Mouse (Mus musculus): ENCODE data around the gene Lrrtm4. TPM values are rescaled to one million over a fixed set of nuclear protein-coding genes. Genes with fewer than 3 reads are reported as not detected.

The Lrrtm4 gene
- 0.06 TPM in 1 of 2 replicates, not detected in the other for polyA plus RNA-seq (2016; fragmentation: Nextera tagmentation; extraction: Ambion mirVana)

- no peaks in the 10 kb centered on the region for H3K9me3 ChIP-seq (replicated peaks)
- ATAC-seq, result no peak
- peak within 1 kb of the TSS; percentile 33 for H3K4me2 ChIP-seq
- no peaks in the 10 kb centered on the region for H3K27me3 ChIP-seq (replicated peaks)
- no peak within 1 kb of the TSS for H3K27ac ChIP-seq
- no peaks in the 10 kb centered on the region for H3K36me3 ChIP-seq
- H3K4me1 ChIP-seq, result no peaks in the 10 kb centered on the region
- 25% methylated on average over 6 of the region's 6 CpGs for WGBS (ENCODE audit: insufficient replicate concordance)
- H3K9ac ChIP-seq, result no peak within 1 kb of the TSS
- no peak within 1 kb of the TSS for H3K4me3 ChIP-seq
These were observed at the start of gene Lrrtm4 for GRCm38 (mm10) chr6:80018765-80019164. TSS of gene Lrrtm4 (plus strand) at chr6:80018877.

- H3K27me3 ChIP-seq (replicated peaks), result no peaks in the 10 kb centered on the region
- no peak overlapping the region for H3K27ac ChIP-seq
- H3K9me3 ChIP-seq (replicated peaks), result no peaks in the 10 kb centered on the region
- no peak overlapping the region for H3K4me3 ChIP-seq
- H3K9ac ChIP-seq, result no peak overlapping the region
- 9% methylated on average over 14 of the region's 14 CpGs for WGBS (ENCODE audit: insufficient replicate concordance)
- H3K4me1 ChIP-seq, result no peaks in the 10 kb centered on the region
- no peak for ATAC-seq
- H3K36me3 ChIP-seq, result no peaks in the 10 kb centered on the region
- peak overlapping the region; percentile 33 for H3K4me2 ChIP-seq
These were observed 648 bp downstream of the Lrrtm4 start for GRCm38 (mm10) chr6:80019189-80019860.

DNA sequence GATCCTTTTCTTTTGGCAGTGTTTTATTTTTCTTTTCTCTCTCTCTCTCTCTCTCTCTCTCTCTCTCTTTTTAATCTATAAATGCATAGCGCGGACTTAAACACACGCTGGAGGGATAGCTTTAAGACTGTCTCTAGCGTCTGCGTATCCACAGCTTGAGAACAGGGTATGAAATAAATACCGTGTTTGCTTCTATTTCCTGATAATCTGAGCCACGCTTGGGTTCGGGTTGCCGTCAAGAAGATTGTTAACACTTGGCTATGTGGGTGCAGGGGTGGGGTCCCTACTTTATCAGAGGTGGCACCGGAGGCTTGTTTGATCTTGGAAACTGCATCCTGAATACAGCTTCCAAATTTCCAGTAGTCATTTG is 1.2 kb downstream of the Lrrtm4 start:
- H3K27ac ChIP-seq, result no peak overlapping the region
- peak overlapping the region; percentile 33 for H3K4me2 ChIP-seq
- WGBS (ENCODE audit: insufficient replicate concordance), result 21% methylated on average over 10 of the region's 10 CpGs
- H3K36me3 ChIP-seq, result no peaks in the 10 kb centered on the region
- no peak overlapping the region for H3K9ac ChIP-seq
- no peak overlapping the region for H3K4me3 ChIP-seq
- H3K9me3 ChIP-seq (replicated peaks), result no peaks in the 10 kb centered on the region
- no peaks in the 10 kb centered on the region for H3K4me1 ChIP-seq
- no peaks in the 10 kb centered on the region for H3K27me3 ChIP-seq (replicated peaks)
- no peak for ATAC-seq

GRCm38 (mm10) chr6:80056849-80057248 is 38.2 kb downstream of the Lrrtm4 start:
- H3K27me3 ChIP-seq (replicated peaks), result no peaks in the 10 kb centered on the region
- ATAC-seq, result no peak

DNA sequence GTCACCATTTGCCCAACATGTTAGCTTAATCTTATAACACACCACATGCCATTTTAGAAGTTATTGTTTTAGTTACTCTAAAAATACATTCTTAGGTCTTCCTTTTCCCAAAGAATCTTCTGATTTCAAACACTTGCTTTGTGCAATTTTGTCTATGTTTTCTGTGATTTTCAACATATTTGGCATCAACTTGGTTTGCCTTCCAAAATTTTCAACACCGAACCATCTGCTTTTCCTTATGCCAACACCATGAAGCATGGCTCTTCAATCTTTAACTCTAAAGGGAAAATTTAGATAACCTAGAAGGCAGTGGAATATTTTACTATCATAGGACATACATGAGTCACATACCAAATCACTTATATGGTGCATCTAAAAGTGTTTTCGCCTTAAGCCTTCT is 59.3 kb downstream of the Lrrtm4 start:
- H3K27ac ChIP-seq, result no peak overlapping the region
- ATAC-seq, result no peak
- WGBS (ENCODE audit: insufficient replicate concordance), result 71% methylated on average over 2 of the region's 2 CpGs

More at GRCm38 (mm10) chr6:80056849-80057248, 38.2 kb downstream of the Lrrtm4 start:
- no peaks in the 10 kb centered on the region for H3K4me1 ChIP-seq
- H3K36me3 ChIP-seq, result no peaks in the 10 kb centered on the region
- no peak overlapping the region for H3K4me3 ChIP-seq
- no peak overlapping the region for H3K9ac ChIP-seq
- H3K4me2 ChIP-seq, result no peak overlapping the region
- H3K9me3 ChIP-seq (replicated peaks), result no peaks in the 10 kb centered on the region
- H3K27ac ChIP-seq, result no peak overlapping the region

GRCm38 (mm10) chr6:80079290-80079689 is 60.6 kb downstream of the Lrrtm4 start:
- Histone ChIP-seq H3K4me3 (no peak overlapping the region), H3K9ac (no peak overlapping the region), H3K9me3 (replicated peaks) (no peaks in the 10 kb centered on the region), H3K4me1 (no peaks in the 10 kb centered on the region), H3K4me2 (no peak overlapping the region), H3K36me3 (no peaks in the 10 kb centered on the region), H3K27me3 (replicated peaks) (no peaks in the 10 kb centered on the region), H3K27ac (no peak overlapping the region)
- WGBS (ENCODE audit: insufficient replicate concordance), result 79% methylated on average over 6 of the region's 6 CpGs
- ATAC-seq, result no peak

More for the DNA sequence above, 59.3 kb downstream of the Lrrtm4 start:
- Histone ChIP-seq H3K4me3 (no peak overlapping the region), H3K9ac (no peak overlapping the region), H3K4me2 (no peak overlapping the region), H3K27me3 (replicated peaks) (no peaks in the 10 kb centered on the region), H3K9me3 (replicated peaks) (no peaks in the 10 kb centered on the region), H3K4me1 (no peaks in the 10 kb centered on the region), H3K36me3 (no peaks in the 10 kb centered on the region)

- H3K27me3 ChIP-seq (replicated peaks), result no peaks in the 10 kb centered on the region
- 75% methylated on average over 4 of the region's 4 CpGs for WGBS (ENCODE audit: insufficient replicate concordance)
- H3K4me2 ChIP-seq, result no peak overlapping the region
- H3K9me3 ChIP-seq (replicated peaks), result no peaks in the 10 kb centered on the region
- ATAC-seq, result no peak
- no peak overlapping the region for H3K27ac ChIP-seq
- no peaks in the 10 kb centered on the region for H3K4me1 ChIP-seq
- H3K9ac ChIP-seq, result no peak overlapping the region
- H3K36me3 ChIP-seq, result no peaks in the 10 kb centered on the region
- H3K4me3 ChIP-seq, result no peak overlapping the region
These were observed 76.2 kb downstream of the Lrrtm4 start for GRCm38 (mm10) chr6:80094909-80095308.

DNA sequence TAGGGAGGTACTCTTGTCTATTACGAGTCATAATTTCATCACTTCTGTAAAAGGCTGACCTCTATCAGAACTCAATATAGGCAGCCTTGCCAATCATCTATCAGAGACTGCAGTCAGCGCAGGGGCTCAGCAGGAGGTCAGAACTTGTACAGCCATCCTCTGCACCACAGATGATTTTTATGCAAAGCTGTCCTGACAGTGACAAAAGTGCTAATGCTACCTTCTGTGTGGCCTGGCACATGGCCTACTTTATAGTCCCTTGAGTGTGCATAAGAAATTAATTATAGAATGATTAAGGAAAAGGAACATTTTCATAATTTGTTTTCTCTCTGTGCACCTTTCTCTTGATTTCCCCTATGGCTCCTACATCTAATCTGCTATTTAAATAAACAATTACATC is 86.7 kb downstream of the Lrrtm4 start:
- WGBS (ENCODE audit: insufficient replicate concordance), result 72% methylated on average over 2 of the region's 2 CpGs
- H3K4me1 ChIP-seq, result no peaks in the 10 kb centered on the region

DNA sequence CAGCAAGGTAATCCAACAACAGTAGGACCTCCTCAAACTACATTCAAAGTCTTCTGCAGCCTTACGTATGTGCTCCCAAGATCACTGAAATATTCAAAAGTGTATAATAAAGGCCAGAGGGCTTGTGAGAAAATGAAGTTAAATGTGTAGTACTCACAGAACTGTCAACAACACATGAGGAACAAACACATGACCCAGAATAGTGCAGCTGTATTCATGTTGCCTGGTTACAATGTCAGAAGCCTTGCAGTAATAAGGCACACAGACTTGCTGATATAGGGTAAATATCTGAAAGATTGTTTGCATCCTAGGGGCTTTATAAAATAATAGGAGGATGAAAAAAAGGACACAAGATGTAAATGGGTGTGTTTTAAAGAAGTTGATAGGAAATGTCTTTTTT is 87.2 kb downstream of the Lrrtm4 start:
- H3K27me3 ChIP-seq (replicated peaks), result no peaks in the 10 kb centered on the region
- no peaks in the 10 kb centered on the region for H3K4me1 ChIP-seq
- no peak overlapping the region for H3K9ac ChIP-seq
- H3K27ac ChIP-seq, result no peak overlapping the region
- no peak for ATAC-seq
- 74% methylated on average over 1 of the region's 1 CpGs for WGBS (ENCODE audit: insufficient replicate concordance)
- H3K36me3 ChIP-seq, result no peaks in the 10 kb centered on the region
- H3K9me3 ChIP-seq (replicated peaks), result no peaks in the 10 kb centered on the region
- H3K4me3 ChIP-seq, result no peak overlapping the region
- no peak overlapping the region for H3K4me2 ChIP-seq

More for the DNA sequence above, 86.7 kb downstream of the Lrrtm4 start:
- Histone ChIP-seq H3K27me3 (replicated peaks) (no peaks in the 10 kb centered on the region), H3K9ac (no peak overlapping the region), H3K27ac (no peak overlapping the region), H3K36me3 (no peaks in the 10 kb centered on the region), H3K9me3 (replicated peaks) (no peaks in the 10 kb centered on the region), H3K4me2 (no peak overlapping the region), H3K4me3 (no peak overlapping the region)
- no peak for ATAC-seq

DNA sequence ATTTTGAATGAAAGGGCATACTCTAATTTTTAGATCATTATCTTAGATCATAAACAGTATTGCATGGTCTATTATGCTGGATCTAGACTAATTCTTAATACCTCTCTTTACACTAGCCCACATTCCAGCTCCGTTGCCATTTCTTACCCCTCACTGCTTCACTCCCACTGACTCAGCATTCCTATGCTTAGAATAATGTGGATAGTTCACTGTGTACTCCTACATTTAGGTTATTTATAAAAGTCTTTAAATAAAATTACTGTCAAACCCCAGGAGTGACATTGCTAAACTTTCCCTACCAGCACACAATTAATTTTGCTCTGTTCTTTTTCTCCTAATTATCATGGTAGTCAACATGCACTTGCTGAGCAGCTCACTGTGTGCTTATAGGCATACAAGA is 107.7 kb downstream of the Lrrtm4 start:
- Histone ChIP-seq H3K27me3 (replicated peaks) (no peaks in the 10 kb centered on the region), H3K4me2 (no peak overlapping the region), H3K36me3 (no peaks in the 10 kb centered on the region), H3K9me3 (replicated peaks) (no peaks in the 10 kb centered on the region), H3K4me3 (no peak overlapping the region), H3K27ac (no peak overlapping the region), H3K4me1 (no peaks in the 10 kb centered on the region), H3K9ac (no peak overlapping the region)
- 77% methylated on average over 1 of the region's 1 CpGs for WGBS (ENCODE audit: insufficient replicate concordance)
- no peak for ATAC-seq

- WGBS (ENCODE audit: insufficient replicate concordance), result 53% methylated on average over 4 of the region's 4 CpGs
- H3K36me3 ChIP-seq, result no peaks in the 10 kb centered on the region
- H3K9me3 ChIP-seq (replicated peaks), result no peaks in the 10 kb centered on the region
- no peak overlapping the region for H3K4me2 ChIP-seq
- H3K4me3 ChIP-seq, result no peak overlapping the region
- H3K9ac ChIP-seq, result no peak overlapping the region
- H3K27me3 ChIP-seq (replicated peaks), result no peaks in the 10 kb centered on the region
- no peak overlapping the region for H3K27ac ChIP-seq
- no peaks in the 10 kb centered on the region for H3K4me1 ChIP-seq
- no peak for ATAC-seq
These were observed 143.9 kb downstream of the Lrrtm4 start for GRCm38 (mm10) chr6:80162585-80162984.

DNA sequence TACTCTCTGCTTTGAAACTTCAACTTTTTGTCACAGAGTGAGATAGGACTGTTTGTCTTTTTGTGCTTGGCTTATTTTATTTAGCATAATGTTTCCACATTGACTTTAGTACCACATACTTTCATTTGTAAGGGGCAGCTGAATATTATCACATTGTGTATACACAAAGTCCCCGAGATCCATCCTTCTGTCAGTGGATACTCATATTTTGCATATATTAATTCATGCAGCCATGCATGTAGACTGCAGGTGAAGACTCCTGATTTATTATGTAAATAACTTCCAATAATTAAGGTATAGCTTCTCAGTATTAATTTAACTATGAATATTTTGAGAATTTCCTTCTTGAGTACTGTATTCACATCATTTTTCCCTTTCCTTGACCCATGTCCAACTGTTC is 163.2 kb downstream of the Lrrtm4 start:
- Histone ChIP-seq H3K27me3 (replicated peaks) (no peaks in the 10 kb centered on the region), H3K9me3 (replicated peaks) (no peaks in the 10 kb centered on the region), H3K4me3 (no peak overlapping the region), H3K36me3 (no peaks in the 10 kb centered on the region), H3K27ac (no peak overlapping the region), H3K4me1 (no peaks in the 10 kb centered on the region), H3K9ac (no peak overlapping the region), H3K4me2 (no peak overlapping the region)
- WGBS (ENCODE audit: insufficient replicate concordance), result 69% methylated on average over 1 of the region's 1 CpGs
- no peak for ATAC-seq

DNA sequence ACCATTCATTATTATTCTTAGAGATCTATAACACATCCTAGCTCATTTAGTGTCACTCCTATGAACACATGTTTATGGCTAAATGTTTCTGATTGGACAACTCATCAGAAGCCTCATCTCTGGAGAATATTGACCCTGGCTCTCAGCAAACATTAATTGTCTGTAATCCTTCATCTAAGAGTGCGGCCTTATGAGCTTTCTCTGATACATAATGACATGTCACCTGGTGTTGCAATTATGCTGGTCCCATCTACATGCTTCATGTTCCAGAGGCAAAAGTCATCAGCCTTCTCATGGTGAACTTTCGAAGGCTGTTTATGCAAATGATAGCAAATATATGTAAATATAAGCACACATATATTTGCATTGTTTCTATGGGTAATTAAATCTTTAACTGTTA is 163.7 kb downstream of the Lrrtm4 start:
- no peak overlapping the region for H3K4me3 ChIP-seq
- no peak overlapping the region for H3K4me2 ChIP-seq
- H3K9me3 ChIP-seq (replicated peaks), result no peaks in the 10 kb centered on the region
- H3K27me3 ChIP-seq (replicated peaks), result no peaks in the 10 kb centered on the region
- H3K36me3 ChIP-seq, result no peaks in the 10 kb centered on the region
- ATAC-seq, result no peak
- H3K4me1 ChIP-seq, result no peaks in the 10 kb centered on the region
- WGBS (ENCODE audit: insufficient replicate concordance), result 69% methylated on average over 2 of the region's 2 CpGs
- H3K27ac ChIP-seq, result no peak overlapping the region
- H3K9ac ChIP-seq, result no peak overlapping the region

All from liver, embryonic 12.5 days (tissue).